Mouse (Mus musculus): Measurements from ENCODE around the gene Gm13090. TPM values are rescaled to one million over a fixed set of nuclear protein-coding genes. Genes with fewer than 3 reads are reported as not detected.

Gene Gm13090
- polyA plus RNA-seq, 1 experiment, result not detected

- TF ChIP-seq POLR2A (IDR thresholded peaks at IDR 0.05; ENCODE audit: control insufficient read depth, extremely low read depth, insufficient read depth, low read length, poor library complexity) (no peak), CTCF (IDR thresholded peaks at IDR 0.05; ENCODE audit: borderline replicate concordance, control insufficient read depth, extremely low read depth, insufficient read depth, low read length, poor library complexity) (peak; percentile 79)
- DNase-seq, result peak; percentile 38
- H3K4me3 ChIP-seq (ENCODE audit: control insufficient read depth, insufficient read depth, low read length), result no peak overlapping the region
- no peaks in the 10 kb centered on the region for H3K4me1 ChIP-seq (replicated peaks; ENCODE audit: control insufficient read depth, insufficient read depth, low read length)
- WGBS, result 13% methylated on average over 20 of the region's 20 CpGs
- H3K27ac ChIP-seq (ENCODE audit: control insufficient read depth, insufficient read depth, low read length), result no peak overlapping the region
- H3K27me3 ChIP-seq (ENCODE audit: control insufficient read depth, insufficient read depth, low read length), result no peaks in the 10 kb centered on the region; the same call in 1 of the 2 replicates
- no peaks in the 10 kb centered on the region for H3K36me3 ChIP-seq (ENCODE audit: control insufficient read depth, insufficient read depth, low read length)
These were observed 49.9 kb downstream of the Gm13090 start for GRCm38 (mm10) chr4:151139053-151139840.

- TF ChIP-seq POLR2A (IDR thresholded peaks at IDR 0.05; ENCODE audit: control insufficient read depth, extremely low read depth, insufficient read depth, low read length, poor library complexity), result no peak
- no peak for TF ChIP-seq CTCF (IDR thresholded peaks at IDR 0.05; ENCODE audit: borderline replicate concordance, control insufficient read depth, extremely low read depth, insufficient read depth, low read length, poor library complexity)
- WGBS, result 19% methylated on average over 20 of the region's 20 CpGs
These were observed 51.1 kb downstream of the Gm13090 start for GRCm38 (mm10) chr4:151140368-151140982.

More at GRCm38 (mm10) chr4:151140368-151140982, 51.1 kb downstream of the Gm13090 start:
- Histone ChIP-seq H3K4me1 (replicated peaks; ENCODE audit: control insufficient read depth, insufficient read depth, low read length) (no peaks in the 10 kb centered on the region), H3K36me3 (ENCODE audit: control insufficient read depth, insufficient read depth, low read length) (no peaks in the 10 kb centered on the region), H3K27me3 (ENCODE audit: control insufficient read depth, insufficient read depth, low read length) (no peaks in the 10 kb centered on the region; the same call in 1 of the 2 replicates), H3K27ac (ENCODE audit: control insufficient read depth, insufficient read depth, low read length) (no peak overlapping the region), H3K4me3 (ENCODE audit: control insufficient read depth, insufficient read depth, low read length) (no peak overlapping the region)
- DNase-seq, result no peak

Other genes with a start within 250 kb of the Gm13090 start
- 12.4 and 17.2 TPM in 2 replicates for gene Errfi1, start 235.7 kb upstream of the Gm13090 start, polyA plus RNA-seq (2012; rRNA removed)
- 128 and 138 TPM in 2 replicates for gene Park7, start 175.1 kb upstream of the Gm13090 start, polyA plus RNA-seq (2012; rRNA removed)
- 13.4 and 13.5 TPM in 2 replicates for gene Tnfrsf9, start 175.0 kb upstream of the Gm13090 start, polyA plus RNA-seq (2012; rRNA removed)
- gene Uts2, start 92.5 kb upstream of the Gm13090 start, polyA plus RNA-seq (2012; rRNA removed), result 0.32 TPM in 1 of 2 replicates, not detected in the other
- gene Per3, start 44.9 kb upstream of the Gm13090 start, polyA plus RNA-seq (2012; rRNA removed), result 5.0 and 5.4 TPM in 2 replicates
- gene Vamp3, start 31.6 kb upstream of the Gm13090 start, polyA plus RNA-seq (2012; rRNA removed), result 27.2 and 30.9 TPM in 2 replicates

Measured in thymus, adult 2 months (tissue).